Mouse (Mus musculus): ENCODE results near the gene Dctn3.

DNA sequence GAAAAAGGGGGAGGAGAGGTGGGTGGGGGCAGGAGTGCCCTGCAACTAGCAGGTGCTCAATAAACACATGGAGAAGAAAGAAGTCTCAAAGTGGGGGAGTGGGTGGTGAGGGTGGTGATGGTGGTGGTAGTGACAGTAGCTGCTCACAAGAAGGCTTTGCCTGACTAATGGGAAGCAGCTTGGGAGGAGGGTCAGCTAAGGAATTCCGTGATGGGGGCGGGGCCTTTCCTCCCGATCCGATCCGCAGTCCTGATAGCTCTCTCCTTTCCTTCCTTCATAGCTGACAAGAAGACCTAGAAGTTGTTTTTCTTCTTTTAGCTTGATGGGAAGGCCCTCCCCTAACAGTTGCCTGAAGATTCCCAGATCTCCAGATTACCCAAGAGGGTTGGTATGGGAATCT lies 18.3 kb downstream of the Dctn3 start:
- no peak for TF ChIP-seq CTCF (IDR thresholded peaks at IDR 0.05; ENCODE audit: borderline replicate concordance, insufficient read depth, low read length)
- no peak for TF ChIP-seq POLR2A (IDR thresholded peaks at IDR 0.05; ENCODE audit: low read depth, low read length)
